Mouse (Mus musculus): ENCODE results near the gene Ppp2r1b. TPM values are rescaled to one million over a fixed set of nuclear protein-coding genes. Genes with fewer than 3 reads are reported as not detected.

Ppp2r1b gene
- polyA plus RNA-seq, 1 experiment from 2014 or later, result 36.6 TPM

- Histone ChIP-seq H3K36me3 (ENCODE audit: insufficient read depth, low read length) (0 out of 2 replicates have a peak, but pooled peaks cover 7% of the 10 kb centered on the region), H3K9ac (ENCODE audit: low read depth, low read length) (no peak overlapping the region), H3K27ac (no peak overlapping the region), H3K4me2 (ENCODE audit: low read length) (no peak overlapping the region), H3K4me1 (replicated peaks; ENCODE audit: insufficient read depth, low read length) (no peaks in the 10 kb centered on the region), H3K9me3 (replicated peaks; ENCODE audit: low read length) (no peaks in the 10 kb centered on the region), H3K4me3 (replicated peaks; ENCODE audit: low read depth, low read length) (no peak overlapping the region), H3K27me3 (ENCODE audit: insufficient read depth, low read length) (no peaks in the 10 kb centered on the region)
- DNase-seq (ENCODE audit: low spot score), result no peak
- no peak for TF ChIP-seq CTCF (IDR thresholded peaks at IDR 0.05; ENCODE audit: low read depth)
- ATAC-seq (replicated peaks; ENCODE audit: low FRiP score, low read depth), result no peak
- 78% methylated on average over 7 of the region's 7 CpGs for WGBS
Measured at GRCm38 (mm10) chr9:50911861-50912515, 66.9 kb downstream of the Ppp2r1b start.

GRCm38 (mm10) chr9:50918131-50918530 is 73.0 kb downstream of the Ppp2r1b start:
- H3K9me3 ChIP-seq (replicated peaks; ENCODE audit: low read length), result no peaks in the 10 kb centered on the region
- no peak overlapping the region for H3K4me3 ChIP-seq (replicated peaks; ENCODE audit: low read depth, low read length)
- 69% methylated on average over 3 of the region's 3 CpGs for WGBS
- H3K4me2 ChIP-seq (ENCODE audit: low read length), result no peak overlapping the region
- H3K27me3 ChIP-seq (ENCODE audit: insufficient read depth, low read length), result no peaks in the 10 kb centered on the region
- 0 out of 2 replicates have a peak, but pooled peaks cover 7% of the 10 kb centered on the region for H3K36me3 ChIP-seq (ENCODE audit: insufficient read depth, low read length)
- no peaks in the 10 kb centered on the region for H3K4me1 ChIP-seq (replicated peaks; ENCODE audit: insufficient read depth, low read length)
- H3K27ac ChIP-seq, result no peak overlapping the region
- no peak for DNase-seq (ENCODE audit: low spot score)
- H3K9ac ChIP-seq (ENCODE audit: low read depth, low read length), result no peak overlapping the region
- no peak for TF ChIP-seq CTCF (IDR thresholded peaks at IDR 0.05; ENCODE audit: low read depth)
- no peak for ATAC-seq (replicated peaks; ENCODE audit: low FRiP score, low read depth)

GRCm38 (mm10) chr9:50919554-50919953 is 74.5 kb downstream of the Ppp2r1b start:
- Histone ChIP-seq H3K4me1 (replicated peaks; ENCODE audit: insufficient read depth, low read length) (no peaks in the 10 kb centered on the region), H3K27ac (no peak overlapping the region), H3K4me3 (replicated peaks; ENCODE audit: low read depth, low read length) (no peak overlapping the region), H3K9me3 (replicated peaks; ENCODE audit: low read length) (no peaks in the 10 kb centered on the region), H3K36me3 (ENCODE audit: insufficient read depth, low read length) (0 out of 2 replicates have a peak, but pooled peaks cover 7% of the 10 kb centered on the region), H3K27me3 (ENCODE audit: insufficient read depth, low read length) (no peaks in the 10 kb centered on the region), H3K9ac (ENCODE audit: low read depth, low read length) (no peak overlapping the region), H3K4me2 (ENCODE audit: low read length) (no peak overlapping the region)
- no peak for DNase-seq (ENCODE audit: low spot score)
- no peak for TF ChIP-seq CTCF (IDR thresholded peaks at IDR 0.05; ENCODE audit: low read depth)
- 93% methylated on average over 2 of the region's 2 CpGs for WGBS
- ATAC-seq (replicated peaks; ENCODE audit: low FRiP score, low read depth), result no peak

DNA sequence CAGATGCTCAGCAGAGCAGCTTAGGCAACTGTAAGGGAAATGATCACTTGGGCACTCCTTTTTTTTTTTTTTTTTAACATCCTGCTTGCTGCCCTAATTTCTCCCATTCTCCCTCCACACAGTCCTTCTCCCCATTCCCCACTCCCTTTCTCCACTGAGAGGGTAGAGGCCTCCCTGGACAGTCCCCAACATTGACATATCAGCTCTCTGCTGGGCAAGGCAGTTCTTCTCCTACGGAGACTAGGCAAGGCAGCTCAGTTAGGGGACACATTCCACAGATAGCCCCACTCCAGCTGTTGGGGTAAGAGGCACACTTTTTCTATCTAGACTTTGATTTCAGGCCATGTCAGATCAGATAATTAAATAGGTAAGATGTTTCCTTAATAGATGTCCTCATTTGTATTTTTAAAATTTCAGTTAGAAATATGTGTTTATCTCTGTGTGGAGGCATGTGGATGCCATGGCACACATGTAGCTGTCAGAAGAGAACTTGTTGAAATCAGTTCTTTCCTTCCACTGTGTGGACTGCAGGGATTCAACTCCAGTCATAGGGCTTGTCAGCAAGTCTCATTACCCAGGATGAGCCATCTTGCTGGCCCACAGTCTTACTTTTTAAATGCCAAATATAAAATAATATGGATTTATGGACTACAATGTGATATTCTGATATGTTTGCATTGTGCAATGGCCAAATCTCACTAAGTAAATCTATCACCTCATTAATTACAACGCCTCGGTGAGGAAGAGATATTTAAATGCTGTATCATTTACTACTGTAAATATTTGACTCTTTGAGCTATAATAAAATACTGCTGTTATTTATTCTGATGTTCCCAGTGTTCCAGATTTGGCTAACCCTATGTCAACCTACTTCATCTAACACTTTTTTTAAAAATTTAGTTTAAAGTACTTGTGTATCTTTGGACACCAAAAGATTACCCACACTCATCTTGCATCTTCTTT is 76.1 kb downstream of the Ppp2r1b start:
- no peak for TF ChIP-seq CTCF (IDR thresholded peaks at IDR 0.05; ENCODE audit: low read depth)
- 56% methylated on average over 3 of the region's 3 CpGs for WGBS
- no peak overlapping the region for H3K4me3 ChIP-seq (replicated peaks; ENCODE audit: low read depth, low read length)
- ATAC-seq (replicated peaks; ENCODE audit: low FRiP score, low read depth) (no peak), DNase-seq (ENCODE audit: low spot score) (no peak)
- H3K36me3 ChIP-seq (ENCODE audit: insufficient read depth, low read length), result no peaks in the 10 kb centered on the region
- H3K9me3 ChIP-seq (replicated peaks; ENCODE audit: low read length), result no peaks in the 10 kb centered on the region
- no peak overlapping the region for H3K4me2 ChIP-seq (ENCODE audit: low read length)
- no peaks in the 10 kb centered on the region for H3K27me3 ChIP-seq (ENCODE audit: insufficient read depth, low read length)
- no peak overlapping the region for H3K9ac ChIP-seq (ENCODE audit: low read depth, low read length)
- H3K27ac ChIP-seq, result no peak overlapping the region
- H3K4me1 ChIP-seq (replicated peaks; ENCODE audit: insufficient read depth, low read length), result no peaks in the 10 kb centered on the region

DNA sequence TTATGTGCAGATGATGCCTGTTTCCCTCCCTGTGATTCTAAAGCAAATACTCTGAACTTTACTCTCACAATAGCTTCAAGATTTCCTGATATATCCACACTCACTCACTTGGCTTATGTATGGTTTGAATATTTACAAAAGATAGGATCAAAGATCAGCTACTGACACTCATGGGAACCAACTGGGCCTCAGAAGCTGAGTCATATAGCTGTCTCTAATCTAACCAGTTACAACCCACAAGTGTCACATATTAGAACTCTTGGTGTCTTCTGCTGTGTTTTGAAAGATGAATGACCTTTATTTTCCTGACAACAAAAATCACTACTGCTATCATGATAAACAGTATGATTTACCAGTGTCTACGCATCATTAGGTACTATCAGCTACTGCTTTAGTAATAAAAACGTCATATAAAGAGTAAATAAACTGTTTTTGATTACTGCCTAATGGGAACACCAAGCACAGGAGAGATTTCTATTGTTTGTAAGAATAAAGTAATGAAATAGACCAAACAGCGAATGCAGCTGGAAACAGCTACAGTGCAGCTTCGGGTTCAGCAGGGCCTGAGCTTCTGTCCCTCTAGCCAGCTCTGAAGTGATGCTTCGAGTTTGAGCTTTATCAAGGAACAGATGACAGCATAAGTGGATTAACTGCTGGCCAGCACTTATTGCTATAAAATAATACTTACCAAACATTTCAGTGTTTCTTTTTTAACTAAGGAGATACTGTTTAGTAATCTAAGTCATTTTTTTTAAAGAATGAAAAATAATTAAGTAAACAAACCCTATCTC is 77.5 kb downstream of the Ppp2r1b start:
- H3K4me2 ChIP-seq (ENCODE audit: low read length), result no peak overlapping the region
- H3K27ac ChIP-seq, result no peak overlapping the region
- no peak for ATAC-seq (replicated peaks; ENCODE audit: low FRiP score, low read depth)
- DNase-seq (ENCODE audit: low spot score), result no peak
- no peak for TF ChIP-seq CTCF (IDR thresholded peaks at IDR 0.05; ENCODE audit: low read depth)
- no peaks in the 10 kb centered on the region for H3K4me1 ChIP-seq (replicated peaks; ENCODE audit: insufficient read depth, low read length)
- 71% methylated on average over 5 of the region's 5 CpGs for WGBS
- H3K9me3 ChIP-seq (replicated peaks; ENCODE audit: low read length), result no peaks in the 10 kb centered on the region
- H3K36me3 ChIP-seq (ENCODE audit: insufficient read depth, low read length), result no peaks in the 10 kb centered on the region
- H3K27me3 ChIP-seq (ENCODE audit: insufficient read depth, low read length), result no peaks in the 10 kb centered on the region
- no peak overlapping the region for H3K4me3 ChIP-seq (replicated peaks; ENCODE audit: low read depth, low read length)
- H3K9ac ChIP-seq (ENCODE audit: low read depth, low read length), result no peak overlapping the region

- ATAC-seq (replicated peaks; ENCODE audit: low FRiP score, low read depth), result no peak
- H3K27ac ChIP-seq, result no peak overlapping the region
- H3K36me3 ChIP-seq (ENCODE audit: insufficient read depth, low read length), result no peaks in the 10 kb centered on the region
- H3K9ac ChIP-seq (ENCODE audit: low read depth, low read length), result no peak overlapping the region
- H3K4me3 ChIP-seq (replicated peaks; ENCODE audit: low read depth, low read length), result no peak overlapping the region
- no peaks in the 10 kb centered on the region for H3K4me1 ChIP-seq (replicated peaks; ENCODE audit: insufficient read depth, low read length)
- DNase-seq (ENCODE audit: low spot score), result no peak
- TF ChIP-seq CTCF (IDR thresholded peaks at IDR 0.05; ENCODE audit: low read depth), result no peak
- H3K4me2 ChIP-seq (ENCODE audit: low read length), result no peak overlapping the region
- H3K9me3 ChIP-seq (replicated peaks; ENCODE audit: low read length), result no peaks in the 10 kb centered on the region
- no peaks in the 10 kb centered on the region for H3K27me3 ChIP-seq (ENCODE audit: insufficient read depth, low read length)
Measured at GRCm38 (mm10) chr9:50924454-50924853, 79.4 kb downstream of the Ppp2r1b start.
